Mouse (Mus musculus): Measurements from ENCODE around the gene Pus7. TPM values are rescaled to one million over a fixed set of nuclear protein-coding genes. Genes with fewer than 3 reads are reported as not detected.

Pus7 gene
- polyA plus RNA-seq, 1 experiment from 2014 or later: 34.8 TPM

DNA sequence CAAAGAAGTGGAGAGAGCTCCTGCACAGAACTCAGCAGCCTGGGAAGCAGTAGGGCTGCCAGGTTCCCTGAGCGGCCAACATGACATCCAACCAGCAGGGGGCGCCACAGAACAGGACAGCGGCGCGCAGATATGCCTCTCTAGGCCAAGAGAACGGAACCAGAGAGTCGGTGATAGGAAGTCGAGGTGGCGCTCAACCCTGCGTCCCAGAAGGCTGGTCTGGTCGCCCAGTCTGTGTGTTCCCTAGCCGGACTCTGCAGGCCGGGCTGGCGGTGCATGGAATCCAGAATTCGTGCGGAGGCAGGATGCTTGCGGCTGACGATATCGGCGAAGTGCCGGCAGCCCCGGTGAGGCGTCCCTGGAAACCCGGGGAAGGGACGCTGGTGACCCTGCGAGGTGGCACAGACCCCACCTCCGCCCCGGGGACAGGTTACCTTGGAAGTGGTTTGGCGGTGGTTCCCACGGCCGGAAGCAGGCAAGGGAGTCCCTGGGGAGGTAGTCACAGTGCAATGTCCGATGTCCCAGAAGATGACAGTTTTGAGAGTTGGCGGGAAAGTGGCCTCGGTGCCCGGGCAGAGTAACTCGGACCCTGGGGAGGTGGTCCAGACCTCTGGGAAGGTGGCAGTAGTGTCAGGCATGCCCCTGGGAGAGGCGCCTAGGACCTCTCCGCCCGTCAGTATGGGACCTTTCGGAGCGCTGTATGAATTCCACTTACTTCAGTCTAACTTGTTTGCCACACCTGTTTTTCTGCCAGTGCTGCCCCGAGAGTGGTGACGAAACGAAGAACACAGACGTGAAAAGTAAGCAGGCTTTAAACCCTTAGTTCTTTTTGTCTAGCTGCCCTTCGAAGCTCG, 4.3 kb upstream of the Pus7 start, which contains the start of gene Rint1:
Gene Rint1, plus strand, starts transcription at position 176 of the 854 bp plus-strand sequence.
- Histone ChIP-seq H3K4me3 (peak within 1 kb of the TSS; percentile 96), H3K36me3 (peaks cover 12% of the 10 kb centered on the region), H3K4me1 (peaks cover 6% of the 10 kb centered on the region), H3K9ac (peak within 1 kb of the TSS; percentile 90), H3K9me3 (no peaks in the 10 kb centered on the region), H3K4me2 (replicated peaks) (peak within 1 kb of the TSS; percentile 86), H3K27me3 (no peaks in the 10 kb centered on the region), H3K27ac (peak within 1 kb of the TSS; percentile 67)
- peak; percentile 71 for ATAC-seq (ENCODE audit: insufficient number of reproducible peaks, insufficient read depth, low FRiP score, low TSS enrichment)
- 3% methylated on average over 47 of the region's 47 CpGs for WGBS

DNA sequence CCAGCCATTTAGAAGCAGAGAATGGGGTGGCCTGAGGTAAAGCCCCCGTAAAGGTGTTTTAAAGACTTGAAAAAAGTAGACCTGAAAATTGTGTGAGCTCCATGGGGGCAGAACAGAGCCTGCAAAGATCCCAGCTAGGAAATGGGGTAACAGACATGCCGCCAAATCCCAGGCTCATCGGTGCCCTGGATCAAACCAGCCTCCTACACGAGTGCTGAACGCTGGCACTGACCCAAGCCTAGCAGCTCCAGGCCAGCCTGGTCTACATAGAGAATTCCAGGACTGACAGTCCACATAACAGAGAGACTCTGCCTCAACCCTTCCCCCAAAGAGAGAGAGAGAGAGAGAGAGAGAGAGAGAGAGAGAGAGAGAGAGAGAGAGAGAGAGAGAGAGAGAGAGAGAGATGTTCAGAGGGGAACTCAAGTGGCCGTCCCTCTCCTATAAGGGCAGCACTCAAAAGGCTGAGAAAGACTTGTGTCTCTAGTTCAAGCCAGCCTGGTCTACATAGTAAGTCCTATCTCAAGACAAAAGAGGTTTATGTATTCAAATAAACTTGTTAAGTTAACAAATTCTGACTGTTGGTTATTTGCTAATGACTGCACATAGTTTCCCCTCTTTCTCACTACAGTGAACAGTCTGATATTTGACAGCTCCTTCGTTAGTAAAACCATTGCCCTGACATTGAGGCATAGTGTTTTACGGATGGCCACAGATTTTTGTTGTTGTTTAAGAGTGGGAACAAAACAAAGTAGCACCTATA, 1.3 kb downstream of the Pus7 start:
- no peak for ATAC-seq (ENCODE audit: insufficient number of reproducible peaks, insufficient read depth, low FRiP score, low TSS enrichment)
- H3K27ac ChIP-seq: no peak overlapping the region
- H3K27me3 ChIP-seq: no peaks in the 10 kb centered on the region
- H3K9ac ChIP-seq: peak overlapping the region; percentile 76
- peak overlapping the region; percentile 91 for H3K4me3 ChIP-seq
- H3K4me1 ChIP-seq: peaks cover 13% of the 10 kb centered on the region
- H3K36me3 ChIP-seq: no peaks in the 10 kb centered on the region
- no peaks in the 10 kb centered on the region for H3K9me3 ChIP-seq
- 36% methylated on average over 8 of the region's 8 CpGs for WGBS
- H3K4me2 ChIP-seq (replicated peaks): peak overlapping the region; percentile 66

DNA sequence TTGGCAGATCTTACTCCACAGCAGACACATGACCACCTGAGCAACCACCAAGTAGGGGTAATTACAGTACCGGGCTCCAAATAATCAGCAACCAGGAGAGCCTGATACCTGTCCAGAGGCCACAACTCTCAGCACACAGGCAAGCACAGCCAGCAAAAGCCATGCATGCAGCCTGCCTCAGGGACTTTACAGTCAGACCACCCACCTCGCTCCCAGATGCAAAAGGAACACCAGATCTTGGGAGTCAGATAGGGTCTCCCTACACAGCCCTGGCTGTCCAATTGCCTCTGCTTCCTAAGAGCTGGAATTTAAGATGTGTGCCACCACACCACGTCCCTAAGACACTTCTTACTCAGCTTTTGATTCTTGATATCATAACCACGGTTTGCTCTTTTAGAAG, 2.3 kb downstream of the Pus7 start:
- WGBS: 56% methylated on average over 4 of the region's 4 CpGs
- no peak for ATAC-seq (ENCODE audit: insufficient number of reproducible peaks, insufficient read depth, low FRiP score, low TSS enrichment)
- Histone ChIP-seq H3K9ac (no peak overlapping the region), H3K36me3 (no peaks in the 10 kb centered on the region; the same call in none of the 2 replicates), H3K4me3 (no peak overlapping the region), H3K9me3 (no peaks in the 10 kb centered on the region), H3K27me3 (no peaks in the 10 kb centered on the region), H3K4me1 (peaks cover 13% of the 10 kb centered on the region), H3K27ac (no peak overlapping the region), H3K4me2 (replicated peaks) (no peak overlapping the region)

DNA sequence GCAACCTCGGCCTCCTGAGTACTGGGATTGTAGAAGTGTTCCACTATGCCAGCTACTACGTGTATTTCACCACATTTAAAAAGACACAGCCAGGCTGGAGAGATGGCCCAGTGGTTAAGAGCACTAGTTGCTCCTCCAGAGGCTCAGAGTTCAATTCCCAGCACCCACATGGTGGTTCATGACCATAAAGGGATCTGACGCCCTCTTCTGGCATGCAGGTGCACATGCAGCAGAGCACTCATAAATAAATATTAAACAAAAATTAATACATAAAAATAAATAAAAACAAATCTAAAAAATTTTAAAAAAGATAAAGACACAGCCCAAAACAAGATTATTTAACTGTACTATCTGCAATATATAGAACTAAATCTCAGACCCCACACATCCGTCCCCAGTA, 3.0 kb downstream of the Pus7 start:
- WGBS: 81% methylated on average over 4 of the region's 4 CpGs
- Histone ChIP-seq H3K4me2 (replicated peaks) (no peak overlapping the region), H3K9ac (no peak overlapping the region), H3K36me3 (peaks cover 2% of the 10 kb centered on the region), H3K27ac (no peak overlapping the region), H3K4me1 (peaks cover 13% of the 10 kb centered on the region), H3K27me3 (no peaks in the 10 kb centered on the region), H3K4me3 (no peak overlapping the region), H3K9me3 (no peaks in the 10 kb centered on the region)
- no peak for ATAC-seq (ENCODE audit: insufficient number of reproducible peaks, insufficient read depth, low FRiP score, low TSS enrichment)

DNA sequence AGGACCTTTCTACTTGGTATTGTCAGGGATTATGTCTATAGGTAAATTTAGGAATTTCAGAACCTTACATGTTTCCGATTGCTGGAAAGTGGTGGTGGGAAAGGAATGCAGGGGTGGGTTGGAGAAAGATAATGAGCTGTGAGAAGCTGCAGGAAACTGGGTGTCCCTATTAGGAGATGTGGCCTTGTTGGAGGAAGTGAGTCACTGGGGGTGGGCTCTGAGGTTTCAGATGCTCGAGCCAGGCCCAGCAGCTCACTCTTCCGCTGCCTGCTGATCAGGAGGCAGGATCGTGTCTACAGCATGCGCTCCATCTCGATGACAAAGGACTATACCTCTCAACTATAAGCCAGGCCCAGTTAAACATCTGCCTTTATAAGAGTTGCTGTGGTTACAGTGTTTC, 9.3 kb downstream of the Pus7 start:
- ATAC-seq (ENCODE audit: insufficient number of reproducible peaks, insufficient read depth, low FRiP score, low TSS enrichment): no peak
- H3K4me1 ChIP-seq: no peaks in the 10 kb centered on the region
- peaks cover 27% of the 10 kb centered on the region for H3K36me3 ChIP-seq
- H3K9me3 ChIP-seq: no peaks in the 10 kb centered on the region
- 87% methylated on average over 6 of the region's 6 CpGs for WGBS
- H3K9ac ChIP-seq: no peak overlapping the region
- H3K27ac ChIP-seq: no peak overlapping the region
- H3K4me3 ChIP-seq: no peak overlapping the region
- no peak overlapping the region for H3K4me2 ChIP-seq (replicated peaks)
- no peaks in the 10 kb centered on the region for H3K27me3 ChIP-seq

DNA sequence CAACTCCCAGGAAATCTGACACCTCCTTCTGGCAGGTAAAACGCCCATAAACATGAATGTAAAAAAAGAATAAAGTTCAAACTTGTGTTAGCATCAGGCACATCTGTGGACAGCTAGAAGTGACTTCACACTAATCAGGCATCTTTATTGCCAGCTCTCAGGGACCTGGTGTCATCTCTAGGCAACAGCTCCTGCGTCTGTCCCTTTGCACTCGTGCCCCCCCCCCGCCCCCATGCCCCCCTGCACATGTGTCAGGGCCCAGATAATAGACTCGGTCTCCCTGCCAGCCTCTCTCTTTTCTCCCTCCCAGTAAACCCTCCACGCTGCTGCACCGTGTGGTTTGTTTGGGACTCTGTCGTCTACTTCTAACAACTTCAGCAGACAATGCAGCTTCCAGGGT, 12.4 kb downstream of the Pus7 start:
- Histone ChIP-seq H3K9me3 (no peaks in the 10 kb centered on the region), H3K4me1 (no peaks in the 10 kb centered on the region), H3K9ac (no peak overlapping the region), H3K36me3 (peaks cover 44% of the 10 kb centered on the region), H3K27ac (no peak overlapping the region), H3K4me3 (no peak overlapping the region), H3K27me3 (no peaks in the 10 kb centered on the region), H3K4me2 (replicated peaks) (no peak overlapping the region)
- ATAC-seq (ENCODE audit: insufficient number of reproducible peaks, insufficient read depth, low FRiP score, low TSS enrichment): no peak
- WGBS: 69% methylated on average over 8 of the region's 8 CpGs

DNA sequence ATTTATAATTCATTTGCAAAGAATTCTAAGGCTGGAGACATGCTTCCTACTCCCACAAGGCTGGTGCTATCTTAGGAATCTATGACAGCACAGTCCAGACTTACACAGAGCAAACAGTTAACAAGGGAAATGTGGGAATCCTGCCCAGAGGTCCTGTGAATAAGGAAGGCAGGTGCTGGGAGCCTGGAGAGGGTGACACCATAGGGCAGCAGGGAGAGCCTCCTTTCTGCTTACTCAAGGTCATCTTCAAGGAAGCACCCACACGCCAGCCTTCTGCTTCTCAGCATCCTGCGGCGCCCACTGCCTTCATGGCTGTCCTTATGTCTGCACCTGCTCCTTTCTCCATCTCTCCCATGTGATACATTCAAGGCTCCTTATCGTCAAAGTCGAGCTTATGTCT, 19.0 kb downstream of the Pus7 start:
- H3K4me2 ChIP-seq (replicated peaks): no peak overlapping the region
- no peaks in the 10 kb centered on the region for H3K4me1 ChIP-seq
- WGBS: 97% methylated on average over 5 of the region's 5 CpGs
- H3K36me3 ChIP-seq: peaks cover 37% of the 10 kb centered on the region
- no peak overlapping the region for H3K9ac ChIP-seq
- no peak for ATAC-seq (ENCODE audit: insufficient number of reproducible peaks, insufficient read depth, low FRiP score, low TSS enrichment)
- H3K4me3 ChIP-seq: no peak overlapping the region
- H3K9me3 ChIP-seq: no peaks in the 10 kb centered on the region
- H3K27ac ChIP-seq: no peak overlapping the region
- H3K27me3 ChIP-seq: no peaks in the 10 kb centered on the region

DNA sequence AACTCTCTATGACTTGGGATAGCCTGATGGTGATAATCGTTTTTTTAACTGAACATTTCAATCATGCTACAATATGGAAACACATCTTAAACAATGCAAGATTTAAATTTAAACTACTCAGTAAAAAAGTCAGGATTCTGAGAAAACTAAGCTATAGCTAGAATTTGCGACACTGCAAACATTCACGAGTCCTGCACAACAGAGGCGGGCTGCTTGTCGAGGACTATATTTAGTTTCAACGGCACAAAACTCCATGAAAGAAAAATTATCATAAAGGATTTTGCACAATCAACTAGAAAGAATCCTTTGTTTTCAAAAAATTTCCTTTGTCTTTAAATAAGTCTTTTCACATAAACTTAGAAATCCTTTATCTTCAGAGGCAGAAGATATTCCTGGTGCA, 21.0 kb downstream of the Pus7 start:
- Histone ChIP-seq H3K36me3 (peaks cover 29% of the 10 kb centered on the region), H3K27me3 (no peaks in the 10 kb centered on the region), H3K4me3 (no peak overlapping the region), H3K4me1 (no peaks in the 10 kb centered on the region), H3K27ac (no peak overlapping the region), H3K9ac (no peak overlapping the region), H3K4me2 (replicated peaks) (no peak overlapping the region), H3K9me3 (no peaks in the 10 kb centered on the region)
- WGBS: 91% methylated on average over 6 of the region's 6 CpGs
- no peak for ATAC-seq (ENCODE audit: insufficient number of reproducible peaks, insufficient read depth, low FRiP score, low TSS enrichment)

DNA sequence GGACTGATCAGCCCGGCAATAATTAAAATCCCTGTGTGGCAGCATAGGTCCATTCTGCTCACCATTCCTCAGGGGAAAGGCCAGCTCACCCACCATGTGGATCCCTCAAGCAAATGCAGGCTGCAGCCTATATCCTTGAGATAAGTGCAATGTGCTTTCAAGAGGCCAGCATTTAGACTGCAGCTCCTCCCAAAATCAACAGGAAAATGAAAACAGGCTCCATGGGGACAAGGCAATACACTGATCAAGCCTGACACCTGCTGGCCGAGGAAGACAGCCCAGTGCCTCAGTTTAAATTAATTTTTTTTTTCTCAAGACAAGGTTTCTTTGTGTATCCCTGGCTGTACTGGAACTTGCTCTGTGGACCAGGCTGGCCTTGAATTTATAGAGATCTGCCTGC, 24.9 kb downstream of the Pus7 start:
- no peak overlapping the region for H3K9ac ChIP-seq
- no peak overlapping the region for H3K4me2 ChIP-seq (replicated peaks)
- 53% methylated on average over 2 of the region's 2 CpGs for WGBS
- H3K4me1 ChIP-seq: no peaks in the 10 kb centered on the region
- H3K27ac ChIP-seq: no peak overlapping the region
- no peaks in the 10 kb centered on the region for H3K27me3 ChIP-seq
- H3K4me3 ChIP-seq: no peak overlapping the region
- peaks cover 31% of the 10 kb centered on the region for H3K36me3 ChIP-seq
- no peaks in the 10 kb centered on the region for H3K9me3 ChIP-seq
- no peak for ATAC-seq (ENCODE audit: insufficient number of reproducible peaks, insufficient read depth, low FRiP score, low TSS enrichment)

DNA sequence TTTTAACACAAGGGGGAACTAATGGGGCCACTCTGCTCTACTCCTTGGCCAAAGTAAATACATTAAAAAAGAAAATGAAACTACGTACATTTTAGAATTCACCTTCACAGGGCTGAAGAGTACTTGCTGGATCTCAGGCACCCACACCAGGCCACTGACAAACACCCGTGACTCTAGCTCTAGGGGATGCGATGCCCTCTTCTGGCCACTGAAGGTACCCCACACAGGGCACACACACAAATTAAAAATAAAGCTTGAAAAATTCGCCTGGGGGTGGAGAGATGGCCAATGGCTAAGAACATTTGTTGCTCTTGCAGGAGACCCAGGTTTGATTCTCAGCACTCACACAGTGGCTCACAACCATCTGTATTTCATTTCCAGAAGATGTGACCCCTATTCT, 27.1 kb downstream of the Pus7 start:
- Histone ChIP-seq H3K9me3 (no peaks in the 10 kb centered on the region), H3K36me3 (peaks cover 36% of the 10 kb centered on the region), H3K27me3 (no peaks in the 10 kb centered on the region), H3K27ac (no peak overlapping the region), H3K4me2 (replicated peaks) (no peak overlapping the region), H3K4me1 (no peaks in the 10 kb centered on the region), H3K4me3 (no peak overlapping the region), H3K9ac (no peak overlapping the region)
- no peak for ATAC-seq (ENCODE audit: insufficient number of reproducible peaks, insufficient read depth, low FRiP score, low TSS enrichment)
- 96% methylated on average over 4 of the region's 4 CpGs for WGBS

DNA sequence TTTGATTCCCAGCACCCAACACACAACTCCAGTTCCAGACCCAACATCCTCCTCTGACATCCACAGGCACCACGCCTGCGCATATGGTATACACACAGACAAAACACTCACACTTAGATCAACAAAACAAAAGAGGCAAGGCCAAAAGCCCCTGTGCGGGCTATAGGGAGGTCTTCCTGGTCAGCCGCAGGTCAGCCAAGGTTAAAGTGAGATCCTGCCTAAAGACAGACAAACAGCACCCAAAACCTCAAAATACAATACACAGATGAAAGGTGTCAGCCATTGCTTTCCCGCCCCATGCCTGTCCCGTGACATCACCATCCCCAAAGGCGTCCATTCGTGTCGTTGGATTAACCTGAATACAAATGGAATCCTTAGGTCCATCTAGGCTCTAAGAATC, 27.9 kb downstream of the Pus7 start:
- H3K4me3 ChIP-seq: no peak overlapping the region
- no peaks in the 10 kb centered on the region for H3K4me1 ChIP-seq
- peaks cover 40% of the 10 kb centered on the region for H3K36me3 ChIP-seq
- H3K27ac ChIP-seq: no peak overlapping the region
- H3K27me3 ChIP-seq: no peaks in the 10 kb centered on the region
- 97% methylated on average over 9 of the region's 9 CpGs for WGBS
- H3K4me2 ChIP-seq (replicated peaks): no peak overlapping the region
- no peak overlapping the region for H3K9ac ChIP-seq
- ATAC-seq (ENCODE audit: insufficient number of reproducible peaks, insufficient read depth, low FRiP score, low TSS enrichment): no peak
- no peaks in the 10 kb centered on the region for H3K9me3 ChIP-seq

DNA sequence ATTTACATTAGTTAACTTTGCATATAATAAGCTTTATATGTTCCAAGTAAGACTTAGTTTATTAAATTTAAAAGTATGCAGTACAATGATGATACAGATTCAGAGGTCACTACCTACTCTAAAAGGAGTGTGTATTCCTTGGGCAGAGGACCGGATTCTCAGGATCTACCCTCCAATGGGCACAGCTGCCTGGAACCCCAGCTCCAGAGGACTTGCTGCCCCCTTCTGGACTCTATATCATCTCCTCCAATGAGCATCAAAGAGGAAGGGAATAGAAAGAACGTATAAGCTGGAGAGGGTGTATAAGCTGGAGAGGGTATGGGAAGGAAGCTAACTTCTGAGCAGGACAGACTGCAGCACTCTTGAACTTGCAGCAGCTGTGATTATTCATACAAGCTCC, 33.6 kb downstream of the Pus7 start:
- no peak overlapping the region for H3K4me2 ChIP-seq (replicated peaks)
- 60% methylated on average over 2 of the region's 2 CpGs for WGBS
- H3K9me3 ChIP-seq: no peaks in the 10 kb centered on the region
- peaks cover 51% of the 10 kb centered on the region for H3K36me3 ChIP-seq
- H3K9ac ChIP-seq: no peak overlapping the region
- no peaks in the 10 kb centered on the region for H3K4me1 ChIP-seq
- H3K4me3 ChIP-seq: no peak overlapping the region
- no peak overlapping the region for H3K27ac ChIP-seq
- ATAC-seq (ENCODE audit: insufficient number of reproducible peaks, insufficient read depth, low FRiP score, low TSS enrichment): no peak
- H3K27me3 ChIP-seq: no peaks in the 10 kb centered on the region

Data from embryonic facial prominence, embryonic 12.5 days (tissue).